Comparison of ENCODE assay signal across 8 mouse cellular contexts in genomic region chr15:96592976-96593375, GRCm38 (mm10). TPM values are rescaled to one million over a fixed set of nuclear protein-coding genes. Genes with fewer than 3 reads are reported as not detected.
A peak's percentile ranks its signal among the peaks of the same experiment; 100 is the strongest.
DNase-seq lines count a peak whose midpoint lies in the region; ATAC-seq and TF ChIP-seq lines count a peak whose summit lies in the region.
"Had no signal": no experiment of that assay in that cellular context is flagged by ENCODE, and none has a peak within 500 bp of the region (broad histone marks: within the 10 kb centered on the region; RNA-seq: fewer than 3 reads in every experiment).

No protein-coding gene starts in this region.

- peak overlapping the region; percentile 26; the same call in 1 of the 2 replicates for H3K27ac ChIP-seq in intestine, embryonic 16.5 days (ENCODE audit: low read length)
- no peak overlapping the region for H3K27ac ChIP-seq in intestine, embryonic 15.5 days
- peak overlapping the region; percentile 89 for H3K27ac ChIP-seq in spleen, adult 2 months (ENCODE audit: insufficient read depth, low read length)
- peak overlapping the region; percentile 79 for H3K27ac ChIP-seq in limb, embryonic 12.5 days
- peak overlapping the region; percentile 69 for H3K27ac ChIP-seq in stomach, postnatal 0 days (replicated peaks)

- no peak for TF ChIP-seq CTCF in spleen, adult 2 months (IDR thresholded peaks at IDR 0.05; ENCODE audit: extremely low read depth, insufficient read depth, insufficient read length, insufficient replicate concordance)
- no peak for TF ChIP-seq CTCF in stomach, postnatal 0 days (IDR thresholded peaks at IDR 0.05; ENCODE audit: low read depth)

- no peaks in the 10 kb centered on the region for H3K27me3 ChIP-seq in intestine, embryonic 16.5 days (replicated peaks; ENCODE audit: control insufficient read depth, insufficient read depth, low read length)
- H3K27me3 ChIP-seq in intestine, embryonic 15.5 days (replicated peaks), result no peaks in the 10 kb centered on the region
- no peaks in the 10 kb centered on the region for H3K27me3 ChIP-seq in spleen, adult 2 months (ENCODE audit: control insufficient read depth, insufficient read depth, low read length)
- H3K27me3 ChIP-seq in limb, embryonic 12.5 days, result no peaks in the 10 kb centered on the region
- no peaks in the 10 kb centered on the region for H3K27me3 ChIP-seq in stomach, postnatal 0 days (ENCODE audit: control insufficient read depth, insufficient read depth, low read length)

- H3K4me2 ChIP-seq in intestine, embryonic 16.5 days (ENCODE audit: low read depth, low read length), result no peak overlapping the region
- H3K4me2 ChIP-seq in intestine, embryonic 15.5 days (replicated peaks), result no peak overlapping the region
- H3K4me2 ChIP-seq in limb, embryonic 12.5 days, result no peak overlapping the region
- no peak overlapping the region for H3K4me2 ChIP-seq in stomach, postnatal 0 days (replicated peaks; ENCODE audit: low read depth)

- DNase-seq in spleen, adult 2 months (ENCODE audit: low read depth in 1 of 2, low spot score in 2 of 2), result peak in 1 of 2 experiments; percentile 26
- no peak for DNase-seq in spleen, postnatal 10 days (ENCODE audit: low spot score in 2 of 2)
- DNase-seq in stomach, postnatal 0 days (ENCODE audit: low spot score), result no peak
- no peak for DNase-seq in MN1 (ENCODE audit: low spot score)
- DNase-seq: kidney, postnatal 25 days had no signal

- peaks cover 9% of the 10 kb centered on the region for H3K36me3 ChIP-seq in intestine, embryonic 16.5 days (ENCODE audit: control insufficient read depth, insufficient read depth, low read length)
- H3K36me3 ChIP-seq in intestine, embryonic 15.5 days, result peaks cover 6% of the 10 kb centered on the region
- peaks cover 6% of the 10 kb centered on the region for H3K36me3 ChIP-seq in spleen, adult 2 months (ENCODE audit: control insufficient read depth, insufficient read depth, low read length)
- H3K36me3 ChIP-seq in limb, embryonic 12.5 days, result peaks cover 63% of the 10 kb centered on the region
- H3K36me3 ChIP-seq in stomach, postnatal 0 days (ENCODE audit: control insufficient read depth, insufficient read depth, low read length), result no peaks in the 10 kb centered on the region; the same call in 1 of the 2 replicates

- WGBS in intestine, embryonic 16.5 days, result 80% methylated on average over 13 of the region's 13 CpGs
- 81% methylated on average over 13 of the region's 13 CpGs for WGBS in intestine, embryonic 15.5 days
- 53% methylated on average over 13 of the region's 13 CpGs for WGBS in spleen, adult 2 months
- WGBS in limb, embryonic 12.5 days, result 59% methylated on average over 13 of the region's 13 CpGs
- 65% methylated on average over 13 of the region's 13 CpGs for WGBS in stomach, postnatal 0 days

- H3K4me3 ChIP-seq in intestine, embryonic 16.5 days (ENCODE audit: low read length), result no peak overlapping the region
- H3K4me3 ChIP-seq in intestine, embryonic 15.5 days (replicated peaks), result no peak overlapping the region
- no peak overlapping the region for H3K4me3 ChIP-seq in spleen, adult 2 months (ENCODE audit: extremely low read depth, insufficient read depth, insufficient read length)
- H3K4me3 ChIP-seq in limb, embryonic 12.5 days (replicated peaks), result no peak overlapping the region
- H3K4me3 ChIP-seq in stomach, postnatal 0 days (ENCODE audit: low read depth, low read length), result no peak overlapping the region

- TF ChIP-seq POLR2A in spleen, adult 2 months (IDR thresholded peaks at IDR 0.05; ENCODE audit: low read depth, low read length), result no peak

- ATAC-seq in intestine, embryonic 16.5 days, result no peak
- no peak for ATAC-seq in intestine, embryonic 15.5 days
- no peak for ATAC-seq in limb, embryonic 12.5 days (ENCODE audit: insufficient number of reproducible peaks, insufficient read depth, low FRiP score, low TSS enrichment, low read depth)
- no peak for ATAC-seq in stomach, postnatal 0 days (ENCODE audit: low FRiP score, low TSS enrichment)

- H3K9ac ChIP-seq in intestine, embryonic 16.5 days (ENCODE audit: low read depth, low read length), result no peak overlapping the region
- no peak overlapping the region for H3K9ac ChIP-seq in intestine, embryonic 15.5 days
- no peak overlapping the region for H3K9ac ChIP-seq in limb, embryonic 12.5 days (replicated peaks)
- no peak overlapping the region for H3K9ac ChIP-seq in stomach, postnatal 0 days (ENCODE audit: low read length)

- peaks cover 9% of the 10 kb centered on the region; the same call in 1 of the 2 replicates for H3K4me1 ChIP-seq in intestine, embryonic 16.5 days (ENCODE audit: control insufficient read depth, insufficient read depth, low read length)
- H3K4me1 ChIP-seq in intestine, embryonic 15.5 days (replicated peaks), result peaks cover 14% of the 10 kb centered on the region; the same call in 1 of the 2 replicates
- H3K4me1 ChIP-seq in spleen, adult 2 months (ENCODE audit: control insufficient read depth, insufficient read depth, insufficient read length), result peaks cover 13% of the 10 kb centered on the region; the same call in 1 of the 2 replicates
- H3K4me1 ChIP-seq in limb, embryonic 12.5 days (replicated peaks), result peaks cover 31% of the 10 kb centered on the region
- H3K4me1 ChIP-seq in stomach, postnatal 0 days (replicated peaks; ENCODE audit: control insufficient read depth, insufficient read depth), result no peaks in the 10 kb centered on the region

- TF ChIP-seq EP300 in stomach, postnatal 0 days (optimal IDR thresholded peaks at IDR 0.05), result no peak

- H3K9me3 ChIP-seq in intestine, embryonic 16.5 days (ENCODE audit: control insufficient read depth, low read length), result no peaks in the 10 kb centered on the region
- H3K9me3 ChIP-seq in intestine, embryonic 15.5 days, result no peaks in the 10 kb centered on the region
- no peaks in the 10 kb centered on the region for H3K9me3 ChIP-seq in limb, embryonic 12.5 days
- no peaks in the 10 kb centered on the region for H3K9me3 ChIP-seq in stomach, postnatal 0 days (ENCODE audit: control insufficient read depth, low read length)

RNA-seq across cellular contexts. Expression of gene Slc38a1, which starts 49.7 kb away (rescaled TPM):
- 111 and 116 TPM in 2 replicates for polyA plus RNA-seq in intestine, embryonic 16.5 days (2015; fragmentation: Nextera tagmentation; extraction: Ambion mirVana)
- polyA plus RNA-seq in intestine, embryonic 15.5 days (2015; fragmentation: Nextera tagmentation; extraction: Ambion mirVana), result 113 and 119 TPM in 2 replicates
- polyA plus RNA-seq in spleen, adult 2 months (2012; rRNA removed), result 44.4 and 61.5 TPM in 2 replicates
- polyA plus RNA-seq in limb, embryonic 12.5 days (2016; fragmentation: Nextera tagmentation; extraction: Ambion mirVana), result 121 and 152 TPM in 2 replicates
- polyA plus RNA-seq in stomach, postnatal 0 days (2015; fragmentation: Nextera tagmentation; extraction: Ambion mirVana), result 34.4 and 38.5 TPM in 2 replicates
